Mouse (Mus musculus) liver, postnatal 0 days (tissue): ENCODE measurements around the gene Pacrg. TPM values are rescaled to one million over a fixed set of nuclear protein-coding genes. Genes with fewer than 3 reads are reported as not detected.
A peak's percentile ranks its signal among the peaks of the same experiment; 100 is the strongest.

Experiments used
- ATAC-seq: fragments of 200-750 bp; cut with Nextera tagmentation; 2 replicates; pipeline ENCODE4 v1.8.0; 2017; ENCODE audit warnings: mild to moderate bottlenecking, moderate library complexity
- DNase-seq: peaks from one replicate; pipeline ENCODE4 v3.0.0-alpha.2; 2016
- H3K27ac ChIP-seq: fragments of 300-500 bp; sonication (generic); 2 replicates; pipeline ENCODE4 v1.5.1; 2014; ENCODE audit warnings: antibody characterized with exemption, moderate library complexity, mild to moderate bottlenecking, low read depth
- H3K27me3 ChIP-seq: fragments of 300-500 bp; sonication (generic); 2 replicates; pipeline ENCODE4 v1.6.1; 2014; ENCODE audit warnings: low read length, control low read depth, mixed read lengths; ENCODE audit not compliant: insufficient read depth
- H3K36me3 ChIP-seq: fragments of 300-500 bp; sonication (generic); replicated peaks from 2 replicates; pipeline ENCODE4 v1.6.1; 2014; ENCODE audit warnings: mild to moderate bottlenecking, control low read depth, low read length, moderate library complexity, mixed read lengths; ENCODE audit not compliant: insufficient read depth
- H3K4me1 ChIP-seq: fragments of 300-500 bp; sonication (generic); 2 replicates; pipeline ENCODE4 v1.6.1; 2014; ENCODE audit warnings: antibody characterized with exemption, mild to moderate bottlenecking, control low read depth; ENCODE audit not compliant: insufficient read depth
- H3K4me2 ChIP-seq: fragments of 300-500 bp; sonication (generic); 2 replicates; pipeline ENCODE4 v1.6.1; 2014; ENCODE audit warnings: low read depth, mild to moderate bottlenecking, low read length, moderate library complexity, mixed read lengths
- H3K4me3 ChIP-seq: fragments of 300-500 bp; sonication (generic); 2 replicates; pipeline ENCODE4 v1.5.1; 2014; ENCODE audit warnings: low read depth, low read length
- H3K9ac ChIP-seq: fragments of 300-500 bp; sonication (generic); replicated peaks from 2 replicates; pipeline ENCODE4 v1.6.1; 2014; ENCODE audit warnings: mild to moderate bottlenecking, moderate library complexity
- H3K9me3 ChIP-seq: fragments of 300-500 bp; sonication (generic); 2 replicates; pipeline ENCODE4 v1.6.1; 2016; ENCODE audit warnings: mild to moderate bottlenecking, control low read depth, low read length, mixed read lengths
- CTCF ChIP-seq: sonication (generic); IDR thresholded peaks from 2 replicates; pipeline ENCODE4 v1.5.1; 2016; ENCODE audit warnings: antibody characterized with exemption, low read depth
- EP300 ChIP-seq: IDR thresholded peaks from 2 replicates; pipeline ENCODE4 v1.6.1; 2016; ENCODE audit warnings: antibody characterized with exemption, low read depth, mild to moderate bottlenecking
- WGBS: fragments of 180-500 bp; shearing (Covaris S2); extraction: QIAGEN DNeasy Blood & Tissue Kit; methylation state at CpG from one replicate; pipeline ENCODE4 v1.1.7; 2014; ENCODE audit not compliant: insufficient replicate concordance; 5-methylcytosine and 5-hydroxymethylcytosine counted together
- polyA plus RNA-seq: library from polyadenylated mRNA; unstranded; fragments of >200 nt; fragmentation: Nextera tagmentation; extraction: Ambion mirVana; gene quantifications from 2 replicates; pipeline ENCODE4 v1.2.1, GENCODE M21; 2015

Pacrg gene
- polyA plus RNA-seq, 1 experiment from 2014 or later, result not detected

- Histone ChIP-seq H3K4me1 (no peaks in the 10 kb centered on the region), H3K4me3 (no peak overlapping the region), H3K9me3 (no peaks in the 10 kb centered on the region), H3K27ac (no peak overlapping the region), H3K27me3 (no peaks in the 10 kb centered on the region), H3K36me3 (no peaks in the 10 kb centered on the region), H3K4me2 (no peak overlapping the region), H3K9ac (no peak overlapping the region)
- TF ChIP-seq CTCF, result no peak
- TF ChIP-seq EP300, result no peak
- 66% methylated on average over 4 of the region's 4 CpGs for WGBS
- ATAC-seq (no peak), DNase-seq (no peak)
Measured at GRCm38 (mm10) chr17:10366577-10366976, 473.5 kb downstream of the Pacrg start.

- no peak overlapping the region for H3K4me2 ChIP-seq
Measured at GRCm38 (mm10) chr17:10365501-10366482, 474.3 kb downstream of the Pacrg start.

GRCm38 (mm10) chr17:10363151-10363550 lies 477.0 kb downstream of the Pacrg start:
- no peaks in the 10 kb centered on the region for H3K36me3 ChIP-seq
- 77% methylated on average over 3 of the region's 3 CpGs for whole genome bisulfite sequencing
- H3K27ac ChIP-seq, result no peak overlapping the region
- H3K4me3 ChIP-seq, result no peak overlapping the region
- H3K27me3 ChIP-seq, result no peaks in the 10 kb centered on the region
- 0 out of 2 replicates have a peak, but pooled peaks cover 6% of the 10 kb centered on the region for H3K4me1 ChIP-seq
- DNase-seq (no peak), ATAC-seq (no peak)
- no peak overlapping the region for H3K4me2 ChIP-seq
- TF ChIP-seq EP300 (no peak), CTCF (no peak)
- no peaks in the 10 kb centered on the region for H3K9me3 ChIP-seq
- H3K9ac ChIP-seq, result no peak overlapping the region

More at GRCm38 (mm10) chr17:10365501-10366482, 474.3 kb downstream of the Pacrg start:
- DNase-seq, result no peak
- no peak for ATAC-seq
- no peaks in the 10 kb centered on the region for H3K36me3 ChIP-seq
- H3K9me3 ChIP-seq, result no peaks in the 10 kb centered on the region
- no peak overlapping the region for H3K27ac ChIP-seq
- H3K4me3 ChIP-seq, result no peak overlapping the region
- no peaks in the 10 kb centered on the region for H3K27me3 ChIP-seq
- TF ChIP-seq CTCF (no peak), EP300 (no peak)
- WGBS, result 70% methylated on average over 13 of the region's 13 CpGs
- H3K9ac ChIP-seq, result no peak overlapping the region
- no peaks in the 10 kb centered on the region for H3K4me1 ChIP-seq

- ATAC-seq (no peak), DNase-seq (no peak)
- Histone ChIP-seq H3K9ac (no peak overlapping the region), H3K4me2 (no peak overlapping the region), H3K36me3 (no peaks in the 10 kb centered on the region), H3K4me3 (no peak overlapping the region), H3K4me1 (0 out of 2 replicates have a peak, but pooled peaks cover 6% of the 10 kb centered on the region), H3K27ac (no peak overlapping the region), H3K9me3 (no peaks in the 10 kb centered on the region), H3K27me3 (no peaks in the 10 kb centered on the region)
- WGBS, result 77% methylated on average over 7 of the region's 7 CpGs
- TF ChIP-seq CTCF (no peak), EP300 (no peak)
Measured at GRCm38 (mm10) chr17:10361882-10362291, 478.2 kb downstream of the Pacrg start.

DNA sequence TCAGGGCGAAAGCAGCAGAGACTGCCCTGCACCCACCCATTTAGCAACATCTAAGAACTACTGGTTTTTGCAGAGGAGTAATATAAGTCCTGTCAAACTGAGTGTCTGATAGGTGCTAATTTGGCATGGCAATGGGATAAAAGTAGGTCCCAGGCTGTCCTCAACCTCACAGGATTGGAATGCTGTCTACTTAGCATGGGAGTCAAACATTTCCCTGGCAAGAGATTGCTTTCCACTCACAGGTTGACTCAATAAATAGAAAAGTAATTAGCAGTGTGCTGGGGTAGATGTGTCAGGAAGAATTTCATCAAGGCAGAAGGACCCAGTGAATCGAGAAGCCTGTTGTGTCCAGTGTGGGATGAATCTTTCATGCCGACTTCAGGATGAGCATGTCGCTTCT lies 479.4 kb downstream of the Pacrg start:
- WGBS, result 76% methylated on average over 4 of the region's 4 CpGs
- no peak overlapping the region for H3K27ac ChIP-seq
- H3K9ac ChIP-seq, result no peak overlapping the region
- no peak for TF ChIP-seq EP300
- no peak for TF ChIP-seq CTCF
- H3K27me3 ChIP-seq, result no peaks in the 10 kb centered on the region
- DNase-seq (no peak), ATAC-seq (no peak)
- H3K4me2 ChIP-seq, result no peak overlapping the region
- no peaks in the 10 kb centered on the region for H3K9me3 ChIP-seq
- H3K4me3 ChIP-seq, result no peak overlapping the region
- H3K36me3 ChIP-seq, result no peaks in the 10 kb centered on the region
- 0 out of 2 replicates have a peak, but pooled peaks cover 6% of the 10 kb centered on the region for H3K4me1 ChIP-seq

DNA sequence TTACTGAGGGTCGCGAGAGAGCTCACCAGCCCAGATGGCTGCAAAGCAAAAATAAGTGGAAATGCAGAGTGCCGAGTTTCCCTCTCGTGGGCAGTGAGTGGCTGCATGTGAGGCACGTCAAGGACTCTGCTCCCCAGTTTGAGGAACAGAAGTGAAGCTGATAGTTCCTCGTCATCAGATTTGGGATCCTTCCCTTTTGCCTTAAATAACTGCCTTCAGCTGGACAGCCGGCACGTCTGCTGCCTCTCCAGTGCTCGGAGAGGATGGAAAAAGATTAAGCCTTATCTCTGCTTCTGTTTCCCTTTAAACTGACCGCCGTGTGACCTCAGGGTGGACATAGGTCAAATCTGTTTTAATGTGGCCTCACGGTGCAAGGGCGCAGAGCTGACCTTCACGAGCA lies 480.6 kb downstream of the Pacrg start:
- 26% methylated on average over 14 of the region's 14 CpGs for WGBS
- DNase-seq, result no peak
- no peaks in the 10 kb centered on the region for H3K36me3 ChIP-seq
- H3K4me2 ChIP-seq, result peak overlapping the region; percentile 22; the same call in 1 of the 2 replicates
- H3K9ac ChIP-seq, result no peak overlapping the region
- no peak overlapping the region for H3K4me3 ChIP-seq
- H3K9me3 ChIP-seq, result no peaks in the 10 kb centered on the region
- H3K27me3 ChIP-seq, result no peaks in the 10 kb centered on the region
- H3K4me1 ChIP-seq, result 0 out of 2 replicates have a peak, but pooled peaks cover 6% of the 10 kb centered on the region
- ATAC-seq, result no peak; the same call in 1 of the 2 replicates
- no peak overlapping the region for H3K27ac ChIP-seq
- TF ChIP-seq EP300 (no peak), CTCF (no peak)
